Comparison of ENCODE assay signal across 8 mouse cellular contexts in the genomic region with DNA sequence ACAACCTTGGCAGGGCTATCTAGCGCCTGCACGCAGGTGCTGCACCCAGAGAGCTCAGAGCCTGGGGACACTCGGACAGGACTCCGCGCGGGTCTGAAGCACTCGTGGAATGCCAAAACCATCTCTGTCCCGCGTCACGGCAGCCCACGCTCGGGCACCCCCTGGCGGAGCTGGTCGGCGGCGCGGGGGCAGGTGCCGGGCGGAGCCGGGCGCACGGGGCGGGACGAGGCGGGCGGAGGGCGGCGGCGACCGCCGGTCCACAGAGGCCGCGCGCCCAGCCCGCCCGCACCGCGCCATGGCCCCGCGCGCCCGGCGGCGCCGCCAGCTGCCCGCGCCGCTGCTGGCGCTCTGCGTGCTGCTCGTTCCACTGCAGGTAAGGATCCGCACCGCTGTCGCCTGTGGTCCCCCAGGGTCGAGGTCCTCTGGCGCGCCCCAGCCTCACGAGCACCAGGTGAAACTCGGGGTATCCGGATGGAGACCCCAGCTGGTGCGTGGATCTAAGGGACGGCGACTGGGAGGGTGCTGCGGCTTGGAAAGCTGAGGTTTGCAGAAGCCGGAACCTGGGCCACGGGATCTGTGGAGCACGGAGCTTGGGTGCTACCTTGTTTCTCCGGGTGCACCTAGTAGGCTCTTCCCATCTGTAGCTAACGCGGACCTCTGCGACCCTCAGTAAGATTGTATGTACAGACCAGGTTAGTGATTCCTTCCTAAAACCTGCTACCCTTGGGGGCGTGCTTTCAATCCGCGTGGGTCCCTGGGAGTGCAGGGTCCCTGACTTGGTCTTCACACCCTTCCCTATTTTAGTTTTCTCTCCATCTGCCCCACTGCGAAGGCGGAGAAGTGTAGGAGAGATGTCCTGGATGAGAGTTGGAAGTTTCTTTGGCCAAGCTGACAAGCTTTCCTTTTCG. TPM values are rescaled to one million over a fixed set of nuclear protein-coding genes. Genes with fewer than 3 reads are reported as not detected.
DNase-seq lines count a peak whose midpoint lies in the region; ATAC-seq lines count a peak whose summit lies in the region.

Tnfrsf11a (plus strand) TSS at position 262 of the 908 bp plus-strand sequence.

- peaks cover 11% of the 10 kb centered on the region for H3K4me1 ChIP-seq in hindbrain, embryonic 13.5 days (replicated peaks)

- peaks cover 41% of the 10 kb centered on the region for H3K27me3 ChIP-seq in hindbrain, embryonic 13.5 days

- peak within 1 kb of the TSS; percentile 96 for H3K4me2 ChIP-seq in hindbrain, embryonic 13.5 days

- peak within 1 kb of the TSS; percentile 62 for H3K4me3 ChIP-seq in hindbrain, embryonic 13.5 days

- WGBS in hindbrain, embryonic 13.5 days: 4% methylated on average over 69 of the region's 77 CpGs

- ATAC-seq in hindbrain, embryonic 13.5 days (ENCODE audit: low FRiP score): peak; percentile 84

- H3K27ac ChIP-seq in hindbrain, embryonic 13.5 days: no peak within 1 kb of the TSS

- no peaks in the 10 kb centered on the region for H3K36me3 ChIP-seq in hindbrain, embryonic 13.5 days

- no peaks in the 10 kb centered on the region for H3K9me3 ChIP-seq in hindbrain, embryonic 13.5 days

- DNase-seq in ES-CJ7 (ENCODE audit: low read depth, low spot score): peak; percentile 33
- DNase-seq in cerebellum, adult 8-10 months: peak; percentile 67
- peak; percentile 49 for DNase-seq in frontal cortex, postnatal 36 days (ENCODE audit: low spot score in 2 of 2)
- DNase-seq in layer of hippocampus, postnatal 25 days (ENCODE audit: extremely low spot score in 1 of 2, low spot score in 1 of 2): peak; percentile 40 to 61
- peak; percentile 72 for DNase-seq in lung, postnatal 10 days
- DNase-seq in ovary, postnatal 10 days (ENCODE audit: low spot score): peak; percentile 29
- DNase-seq in thymus, postnatal 10 days (ENCODE audit: low spot score in 2 of 2): peak; percentile 36 to 76

- peak within 1 kb of the TSS; percentile 77 for H3K9ac ChIP-seq in hindbrain, embryonic 13.5 days

RNA-seq across cellular contexts. Expression of gene Tnfrsf11a, which starts in this region (rescaled TPM):
- polyA plus RNA-seq in hindbrain, embryonic 13.5 days (2015; fragmentation: Nextera tagmentation; extraction: Ambion mirVana): 0.31 and 0.57 TPM in 2 replicates
- 1 to 10 TPM; 2.8 to 3.2 TPM for total RNA-seq in layer of hippocampus, postnatal 25 days (2021)

Comparison
In these comparisons a context has a peak if more than half of its experiments do, and no peak if none do; other contexts are left out.
1. Peak in ATAC-seq, H3K4me3 ChIP-seq, H3K9ac ChIP-seq and H3K4me2 ChIP-seq in hindbrain, embryonic 13.5 days; RNA of the gene not detected or under 1 TPM.